Mouse (Mus musculus) kidney, postnatal 0 days (tissue): Measurements from ENCODE around the gene Pdzd9. TPM values are rescaled to one million over a fixed set of nuclear protein-coding genes. Genes with fewer than 3 reads are reported as not detected.

ENCODE experiments used
- ATAC-seq: fragments of 200-750 bp; cut with Nextera tagmentation; replicated peaks from 2 replicates; pipeline ENCODE4 v1.8.0; 2017; ENCODE audit warnings: low read depth, moderate number of reproducible peaks, moderate TSS enrichment, moderate library complexity; ENCODE audit not compliant: low FRiP score
- DNase-seq: peaks from one replicate; pipeline ENCODE4 v3.0.0-alpha.2; 2016; ENCODE audit warnings: low spot score
- H3K27ac ChIP-seq: fragments of 300-500 bp; sonication (generic); 2 replicates; pipeline ENCODE4 v1.5.1; 2014; ENCODE audit warnings: mild to moderate bottlenecking
- H3K27me3 ChIP-seq: fragments of 300-500 bp; sonication (generic); 2 replicates; pipeline ENCODE4 v1.6.1; 2014; ENCODE audit warnings: low read length, mixed read lengths; ENCODE audit not compliant: insufficient read depth
- H3K36me3 ChIP-seq: fragments of 300-500 bp; sonication (generic); 2 replicates; pipeline ENCODE4 v1.6.1; 2014; ENCODE audit warnings: low read length, mixed read lengths; ENCODE audit not compliant: insufficient read depth
- H3K4me1 ChIP-seq: fragments of 300-500 bp; sonication (generic); replicated peaks from 2 replicates; pipeline ENCODE4 v1.6.1; 2014; ENCODE audit warnings: antibody characterized with exemption, low read length, mixed read lengths; ENCODE audit not compliant: insufficient read depth
- H3K4me2 ChIP-seq: fragments of 300-500 bp; sonication (generic); 2 replicates; pipeline ENCODE4 v1.6.1; 2014; ENCODE audit warnings: mild to moderate bottlenecking, low read length, moderate library complexity, mixed read lengths
- H3K4me3 ChIP-seq: fragments of 300-500 bp; sonication (generic); replicated peaks from 2 replicates; pipeline ENCODE4 v1.5.1; 2014; ENCODE audit warnings: low read depth, low read length
- H3K9ac ChIP-seq: fragments of 300-500 bp; sonication (generic); 2 replicates; pipeline ENCODE4 v1.6.1; 2014; ENCODE audit warnings: low read depth, low read length
- H3K9me3 ChIP-seq: fragments of 300-500 bp; sonication (generic); replicated peaks from 2 replicates; pipeline ENCODE4 v1.6.1; 2016; ENCODE audit warnings: low read length, inconsistent platforms, mixed read lengths
- CTCF ChIP-seq: IDR thresholded peaks from 2 replicates; pipeline ENCODE4 v1.5.1; 2016; ENCODE audit warnings: antibody characterized with exemption, low read depth, mild to moderate bottlenecking, moderate library complexity
- WGBS: fragments of 180-500 bp; shearing (Covaris S2); extraction: QIAGEN DNeasy Blood & Tissue Kit; methylation state at CpG from one replicate; pipeline ENCODE4 v1.1.7; 2014; 5-methylcytosine and 5-hydroxymethylcytosine counted together
- polyA plus RNA-seq: library from polyadenylated mRNA; unstranded; fragments of >200 nt; fragmentation: Nextera tagmentation; extraction: Ambion mirVana; gene quantifications from 2 replicates; pipeline ENCODE4 v1.2.1, GENCODE M21; 2015

Gene Pdzd9
- polyA plus RNA-seq, 1 experiment from 2014 or later = 0.18 TPM

DNA sequence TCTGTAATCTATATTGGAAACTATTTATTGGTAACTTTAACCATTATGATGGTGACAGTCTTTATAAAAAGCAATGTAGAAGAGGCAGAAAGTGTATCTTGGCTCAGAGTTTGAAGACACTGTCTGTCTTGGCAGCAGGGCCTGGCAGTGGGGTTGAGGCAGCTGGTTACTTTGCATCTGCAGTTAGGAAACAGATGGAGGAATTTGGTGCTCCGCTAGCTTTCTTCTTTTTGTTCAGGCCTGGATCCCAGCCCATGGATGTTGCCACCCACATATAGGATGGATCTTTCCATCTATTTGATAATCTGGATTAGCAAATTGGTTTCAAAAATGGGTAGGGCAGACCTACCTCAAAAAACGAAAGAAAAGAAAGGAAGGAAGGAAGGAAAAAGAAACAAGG, 22.3 kb downstream of the Pdzd9 start:
- Histone ChIP-seq H3K9ac (no peak overlapping the region), H3K4me2 (no peak overlapping the region), H3K27ac (no peak overlapping the region), H3K4me1 (no peaks in the 10 kb centered on the region), H3K27me3 (no peaks in the 10 kb centered on the region), H3K36me3 (peaks cover 57% of the 10 kb centered on the region), H3K4me3 (no peak overlapping the region), H3K9me3 (no peaks in the 10 kb centered on the region)
- DNase-seq (no peak), ATAC-seq (no peak)
- no peak for TF ChIP-seq CTCF
- 88% methylated on average over 2 of the region's 2 CpGs for WGBS

DNA sequence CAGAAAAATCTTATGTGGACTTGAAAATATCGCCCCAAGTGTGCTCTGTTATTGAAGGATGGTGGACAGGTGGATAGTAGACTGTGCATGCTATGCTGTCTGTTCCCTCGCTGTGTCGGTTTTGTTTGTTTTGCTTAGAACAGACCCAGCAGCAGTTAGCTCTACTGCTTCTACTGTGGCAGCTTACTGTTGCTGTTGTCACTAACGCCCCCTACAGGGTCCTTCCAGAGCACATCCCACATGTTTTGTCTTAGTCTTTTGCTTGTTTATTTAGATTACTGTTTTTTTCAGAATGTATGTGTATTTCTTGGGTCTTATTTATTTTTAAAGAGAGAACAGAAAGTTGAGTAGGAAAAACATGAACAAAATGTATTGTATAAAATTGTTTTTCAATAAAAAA, 26.9 kb downstream of the Pdzd9 start:
- Histone ChIP-seq H3K4me1 (no peaks in the 10 kb centered on the region), H3K9ac (no peak overlapping the region), H3K27me3 (no peaks in the 10 kb centered on the region), H3K4me3 (no peak overlapping the region), H3K27ac (no peak overlapping the region), H3K36me3 (peaks cover 52% of the 10 kb centered on the region), H3K4me2 (no peak overlapping the region), H3K9me3 (no peaks in the 10 kb centered on the region)
- ATAC-seq (no peak), DNase-seq (no peak)
- WGBS = 70% methylated on average over 4 of the region's 4 CpGs
- TF ChIP-seq CTCF = peak; percentile 38

DNA sequence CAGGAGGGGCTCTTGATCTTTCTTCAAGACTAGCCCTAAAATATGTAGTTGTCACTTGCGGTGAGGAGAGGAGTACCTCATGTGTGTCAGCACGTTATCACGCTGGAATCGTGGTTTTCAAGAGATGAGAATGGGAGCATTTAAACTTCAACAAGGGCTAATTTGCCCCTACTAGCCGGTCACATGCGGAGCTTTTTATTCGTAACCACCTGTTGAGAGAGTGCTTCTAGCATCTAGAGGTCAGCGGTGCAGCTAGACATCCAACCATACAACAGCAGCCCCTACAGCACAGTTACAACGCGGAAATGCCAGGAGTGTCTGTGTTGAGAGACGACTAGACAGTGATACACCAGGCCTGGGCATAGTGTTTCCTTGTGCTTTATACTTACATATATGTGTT, 34.3 kb downstream of the Pdzd9 start:
- under 1% methylated on average over 11 of the region's 11 CpGs for WGBS
- ATAC-seq (no peak), DNase-seq (peak; percentile 45)
- Histone ChIP-seq H3K9me3 (no peaks in the 10 kb centered on the region), H3K36me3 (peaks cover 17% of the 10 kb centered on the region), H3K4me1 (peaks cover 10% of the 10 kb centered on the region), H3K4me3 (peak overlapping the region; percentile 92), H3K9ac (peak overlapping the region; percentile 97), H3K27ac (peak overlapping the region; percentile 97), H3K4me2 (peak overlapping the region; percentile 78), H3K27me3 (no peaks in the 10 kb centered on the region)
- TF ChIP-seq CTCF = peak; percentile 24

GRCm38 (mm10) chr7:120635362-120635781, 34.8 kb downstream of the Pdzd9 start:
- peak overlapping the region; percentile 97 for H3K27ac ChIP-seq
- peaks cover 12% of the 10 kb centered on the region for H3K36me3 ChIP-seq
- H3K4me3 ChIP-seq = peak overlapping the region; percentile 92
- ATAC-seq (no peak; the same call in 1 of the 2 replicates), DNase-seq (peak; percentile 56)
- peak overlapping the region; percentile 78 for H3K4me2 ChIP-seq
- H3K4me1 ChIP-seq = peaks cover 10% of the 10 kb centered on the region
- H3K9me3 ChIP-seq = no peaks in the 10 kb centered on the region
- H3K9ac ChIP-seq = peak overlapping the region; percentile 97
- H3K27me3 ChIP-seq = no peaks in the 10 kb centered on the region
- WGBS = under 1% methylated on average over 32 of the region's 32 CpGs
- no peak for TF ChIP-seq CTCF

DNA sequence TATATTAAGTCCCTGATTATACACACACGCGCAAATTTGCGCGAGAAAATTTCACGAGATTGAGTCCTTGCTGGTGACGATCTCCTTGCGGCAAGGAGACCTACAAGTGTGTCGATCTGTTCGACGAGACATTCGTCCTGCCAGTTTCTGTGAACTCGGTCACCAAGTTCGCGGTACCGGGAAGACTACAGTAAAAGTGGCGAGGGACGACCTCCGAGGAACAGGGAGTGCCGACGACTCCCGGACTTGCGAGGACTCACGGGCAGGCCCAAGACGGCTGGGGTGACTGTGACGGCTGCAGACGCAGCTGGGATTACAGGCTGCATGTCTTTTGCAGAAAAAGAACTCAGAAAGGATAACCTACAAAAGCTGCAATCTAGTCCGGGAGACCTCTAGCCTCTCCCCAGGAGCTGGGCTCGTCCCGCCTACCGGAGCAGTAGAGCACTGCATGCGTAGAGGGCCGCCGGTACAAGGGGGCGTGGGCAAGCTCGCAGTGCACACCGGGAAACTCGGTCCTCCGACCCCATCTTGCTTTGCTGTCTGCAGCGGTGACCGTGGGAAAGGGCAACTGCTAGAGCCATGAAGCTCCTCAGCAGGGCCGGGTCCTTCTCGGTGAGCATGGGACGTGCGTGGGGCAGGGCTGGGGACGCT, 35.3 kb downstream of the Pdzd9 start, which contains the start of gene Uqcrc2:
Gene Uqcrc2 (plus strand): TSS at position 466 of the 651 bp plus-strand sequence.
- WGBS = under 1% methylated on average over 45 of the region's 45 CpGs
- Histone ChIP-seq H3K9me3 (no peaks in the 10 kb centered on the region), H3K4me2 (peak within 1 kb of the TSS; percentile 78), H3K27me3 (no peaks in the 10 kb centered on the region), H3K4me3 (peak within 1 kb of the TSS; percentile 92), H3K9ac (peak within 1 kb of the TSS; percentile 97), H3K27ac (peak within 1 kb of the TSS; percentile 97), H3K36me3 (peaks cover 9% of the 10 kb centered on the region; the same call in 1 of the 2 replicates), H3K4me1 (peaks cover 10% of the 10 kb centered on the region)
- DNase-seq = peak; percentile 97
- peak; percentile 99 for ATAC-seq
- peak; percentile 69 for TF ChIP-seq CTCF

DNA sequence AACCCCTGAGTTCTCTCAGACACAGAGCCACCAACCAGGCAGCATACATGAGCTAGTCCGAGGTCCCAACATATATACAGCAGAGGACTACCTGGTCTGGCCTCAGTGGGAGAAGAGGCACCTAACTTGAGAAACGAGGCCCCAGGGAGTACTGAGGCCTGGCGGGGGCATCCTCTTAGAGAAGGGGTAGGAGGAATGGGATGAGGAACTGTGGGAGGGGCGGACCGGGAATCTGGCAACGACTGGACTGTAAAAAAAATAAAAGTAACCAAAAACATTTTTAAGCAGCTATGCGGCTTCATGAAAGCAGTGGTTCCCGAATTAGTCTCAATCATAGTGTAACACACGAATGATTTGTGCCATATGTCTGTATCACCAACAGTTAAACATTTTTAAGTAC, 35.8 kb downstream of the Pdzd9 start:
- peak; percentile 54 for DNase-seq
- no peaks in the 10 kb centered on the region for H3K9me3 ChIP-seq
- H3K9ac ChIP-seq = peak overlapping the region; percentile 97
- peaks cover 10% of the 10 kb centered on the region for H3K4me1 ChIP-seq
- H3K27ac ChIP-seq = peak overlapping the region; percentile 97
- ATAC-seq = no peak
- H3K4me3 ChIP-seq = peak overlapping the region; percentile 92
- WGBS = 5% methylated on average over 9 of the region's 9 CpGs
- TF ChIP-seq CTCF = no peak
- H3K36me3 ChIP-seq = peaks cover 9% of the 10 kb centered on the region; the same call in 1 of the 2 replicates
- no peaks in the 10 kb centered on the region for H3K27me3 ChIP-seq
- H3K4me2 ChIP-seq = peak overlapping the region; percentile 78

GRCm38 (mm10) chr7:120632518-120632917, 37.6 kb downstream of the Pdzd9 start:
- Histone ChIP-seq H3K9me3 (no peaks in the 10 kb centered on the region), H3K4me2 (no peak overlapping the region), H3K36me3 (no peaks in the 10 kb centered on the region), H3K4me1 (peaks cover 10% of the 10 kb centered on the region), H3K27me3 (no peaks in the 10 kb centered on the region), H3K9ac (no peak overlapping the region), H3K27ac (no peak overlapping the region), H3K4me3 (no peak overlapping the region)
- 48% methylated on average over 1 of the region's 1 CpGs for WGBS
- DNase-seq = peak; percentile 55
- peak; percentile 68 for TF ChIP-seq CTCF
- ATAC-seq = no peak
